Mouse (Mus musculus) CD4-positive helper T cell, adult 2 months (primary cell): ENCODE data around the gene Smco3.
"Not testable (repeated sequence)": the region's sequence is repeated elsewhere in the genome, so short reads cannot be mapped to it uniquely, and the experiment has no call there.

Experiments
- DNase-seq: peaks from one replicate; pipeline ENCODE4 v3.0.0-alpha.2; 2012; ENCODE audit warnings: low read depth, missing footprints, low spot score

The Smco3 gene

DNA sequence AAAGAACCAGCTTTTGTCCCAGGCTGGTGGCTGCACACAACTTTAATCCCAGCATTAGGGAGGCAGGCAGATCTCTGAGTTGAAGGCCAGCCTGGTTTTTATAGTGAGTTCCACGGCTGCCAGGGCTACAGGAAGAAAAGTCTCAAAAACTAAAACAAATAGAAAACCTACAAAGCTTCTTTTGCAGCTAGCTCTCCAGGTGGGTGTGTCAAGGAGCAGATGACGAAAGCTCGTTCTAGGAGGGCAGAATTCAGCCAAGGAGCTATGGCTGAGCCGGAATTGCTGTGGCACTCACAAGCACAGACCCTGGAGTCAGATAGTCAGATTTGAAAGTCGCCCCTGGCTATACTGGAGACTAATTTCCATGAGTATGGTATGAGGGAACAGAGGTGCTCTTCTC is 28.4 kb downstream of the Smco3 start:
- no peak for DNase-seq

DNA sequence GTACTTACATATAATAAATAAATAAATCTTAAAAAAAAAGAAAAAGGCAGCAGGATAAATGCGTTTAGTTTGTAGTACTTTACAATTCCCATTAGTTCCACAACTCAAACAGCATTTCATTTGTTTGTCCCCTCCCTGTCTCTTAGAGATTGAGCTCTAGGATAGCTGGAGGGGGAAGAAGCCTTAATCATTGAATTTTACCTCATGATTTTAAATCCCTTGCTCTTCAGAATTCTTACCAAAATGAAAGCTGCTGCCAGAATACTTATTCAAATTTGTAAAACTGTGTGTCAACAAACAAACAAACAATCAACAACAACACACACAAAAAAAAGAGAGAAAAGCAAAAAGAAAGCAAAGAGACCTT is 29.9 kb downstream of the Smco3 start:
- DNase-seq: no peak

DNA sequence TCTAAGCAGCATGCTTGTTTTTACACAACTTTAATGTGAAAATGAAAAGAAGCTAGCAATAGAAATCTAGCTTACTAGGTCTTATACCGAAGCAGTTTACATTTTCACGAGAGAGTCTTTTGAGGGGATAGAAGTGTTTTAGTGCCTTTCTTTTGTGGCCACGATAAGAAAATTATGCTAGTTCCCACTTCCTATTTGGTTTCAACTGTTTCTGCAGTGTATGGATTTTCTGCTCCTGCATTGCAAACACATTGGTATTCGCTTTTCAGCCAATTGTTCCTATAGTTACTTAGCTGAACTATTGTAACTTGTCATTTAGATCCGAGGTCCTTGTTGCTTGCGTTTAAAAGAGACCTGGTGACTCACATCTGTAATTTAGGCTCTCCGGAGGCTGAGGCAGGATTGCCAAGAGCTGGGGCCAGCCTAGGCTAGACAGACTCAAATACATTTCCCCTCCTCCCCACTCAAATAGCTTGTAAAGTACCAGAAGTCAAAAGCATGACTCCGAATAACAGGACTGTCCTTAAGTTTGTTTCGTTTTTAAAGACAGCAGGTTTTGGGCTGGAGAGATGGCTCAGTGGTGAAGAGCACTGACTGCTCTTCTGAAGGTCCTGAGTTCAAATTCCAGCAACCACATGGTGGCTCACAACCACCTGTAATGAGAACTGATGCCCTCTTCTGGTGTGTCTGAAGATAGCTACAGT is 30.4 kb downstream of the Smco3 start:
- DNase-seq: peak; percentile 57

DNA sequence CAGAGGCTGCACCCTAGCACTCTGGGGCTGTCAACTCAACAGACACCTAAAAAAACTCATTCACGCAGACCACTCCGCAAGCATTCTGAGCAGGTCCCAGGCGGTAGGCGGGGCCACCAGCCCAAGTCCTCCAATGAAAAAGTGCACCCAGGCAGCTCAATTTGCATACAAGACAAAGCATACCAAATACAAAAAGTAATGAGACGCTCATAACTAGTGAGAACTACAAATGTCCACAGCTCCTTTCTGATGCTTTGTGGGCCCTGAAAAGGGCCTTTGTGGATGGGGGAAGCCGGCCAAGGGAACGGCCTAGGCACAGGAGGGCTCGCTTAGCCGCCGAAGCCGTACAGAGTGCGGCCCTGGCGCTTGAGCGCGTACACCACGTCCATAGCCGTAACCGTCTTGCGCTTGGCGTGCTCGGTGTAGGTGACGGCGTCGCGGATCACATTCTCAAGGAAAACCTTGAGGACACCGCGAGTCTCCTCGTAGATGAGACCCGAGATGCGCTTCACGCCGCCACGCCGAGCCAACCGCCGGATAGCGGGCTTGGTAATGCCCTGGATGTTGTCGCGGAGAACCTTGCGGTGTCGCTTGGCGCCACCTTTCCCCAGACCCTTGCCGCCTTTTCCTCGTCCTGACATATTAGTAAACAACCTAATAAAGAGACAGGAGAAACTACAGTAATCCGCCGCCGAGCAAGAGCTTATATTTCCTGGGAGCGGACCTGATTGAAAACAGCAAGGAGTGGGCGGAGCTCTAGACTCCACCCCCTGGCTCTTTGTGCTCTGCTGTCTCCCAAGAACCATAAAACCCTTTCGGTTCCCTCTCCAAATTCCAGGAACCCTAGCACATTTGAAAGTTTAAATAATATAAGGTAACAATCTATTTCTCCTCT is 31.3 kb downstream of the Smco3 start, which contains the start of gene Hist4h4:
Gene Hist4h4 (minus strand): TSS at position 677 of the 895 bp plus-strand sequence.
- peak; percentile 91 for DNase-seq

DNA sequence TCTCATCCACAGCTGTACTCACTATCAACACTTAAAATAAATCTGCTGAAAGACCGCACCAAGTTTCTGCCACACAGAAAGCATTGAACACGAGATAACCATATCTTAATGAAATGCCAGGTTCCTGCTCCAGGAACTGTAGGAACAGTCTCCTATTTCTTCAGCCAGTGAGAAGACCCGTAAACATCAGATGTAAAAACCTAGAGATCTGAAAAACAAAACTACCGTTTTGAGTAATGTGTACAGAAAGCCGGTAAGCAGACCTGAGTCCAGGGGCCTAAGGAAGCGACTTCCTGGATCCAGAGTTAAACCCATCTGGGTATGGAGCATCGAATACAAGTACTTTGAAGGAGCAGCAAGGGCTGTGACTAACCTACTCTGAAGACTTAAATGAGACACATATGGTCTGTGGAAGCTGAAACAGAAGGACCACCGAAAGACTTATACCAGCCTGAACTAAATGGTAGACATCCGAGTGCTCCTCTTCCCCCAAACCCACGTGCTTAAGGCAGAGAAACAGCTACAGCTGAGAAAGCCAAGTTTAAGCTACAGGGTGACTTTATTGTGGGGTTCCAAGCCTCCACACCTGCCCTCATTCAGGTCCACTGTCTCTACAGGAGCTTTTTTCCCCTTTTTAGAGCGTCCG is 32.0 kb downstream of the Smco3 start:
- no peak for DNase-seq

DNA sequence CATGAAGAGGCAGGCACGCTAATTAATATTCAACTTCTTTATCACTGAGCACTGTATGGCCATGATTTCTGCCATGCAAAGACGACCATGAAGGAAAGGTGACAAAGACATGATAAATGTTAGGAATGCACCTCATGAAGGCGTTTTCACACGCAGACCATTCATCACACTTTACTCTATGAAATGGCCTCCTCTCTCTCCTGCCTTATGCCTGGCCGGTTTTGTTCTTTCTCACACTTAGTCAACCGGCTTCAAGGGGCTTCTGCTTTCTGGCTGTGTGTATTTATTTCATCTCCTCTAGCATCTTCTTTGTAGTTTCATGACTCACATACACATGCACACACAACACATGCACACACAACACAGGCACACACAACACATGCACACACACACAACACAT is 34.0 kb downstream of the Smco3 start:
- no peak for DNase-seq

- no peak for DNase-seq
These were observed 34.5 kb downstream of the Smco3 start for GRCm38 (mm10) chr6:136800710-136801109.

- DNase-seq: not testable (repeated sequence)
These were observed 37.2 kb downstream of the Smco3 start for GRCm38 (mm10) chr6:136797874-136798693.

DNA sequence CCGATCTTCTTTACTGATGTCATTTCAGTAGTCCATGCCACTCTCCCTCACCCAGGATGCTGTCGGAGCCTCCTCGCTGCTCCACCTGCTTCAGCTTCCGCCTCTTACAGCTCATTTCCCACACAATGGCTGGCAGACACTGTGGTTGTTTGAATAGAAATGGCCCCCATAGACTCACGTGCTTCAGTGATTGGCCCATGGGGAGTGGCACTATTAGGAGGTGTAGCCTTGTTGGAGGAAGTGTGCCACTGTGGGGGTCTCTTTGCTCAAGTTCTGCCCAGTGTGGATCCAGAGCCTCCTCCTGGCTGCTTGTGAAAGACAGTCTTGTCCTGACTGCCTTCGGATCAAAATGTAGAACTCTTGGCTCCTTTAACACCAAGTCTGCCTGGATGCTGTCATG is 39.4 kb downstream of the Smco3 start:
- no peak for DNase-seq

DNA sequence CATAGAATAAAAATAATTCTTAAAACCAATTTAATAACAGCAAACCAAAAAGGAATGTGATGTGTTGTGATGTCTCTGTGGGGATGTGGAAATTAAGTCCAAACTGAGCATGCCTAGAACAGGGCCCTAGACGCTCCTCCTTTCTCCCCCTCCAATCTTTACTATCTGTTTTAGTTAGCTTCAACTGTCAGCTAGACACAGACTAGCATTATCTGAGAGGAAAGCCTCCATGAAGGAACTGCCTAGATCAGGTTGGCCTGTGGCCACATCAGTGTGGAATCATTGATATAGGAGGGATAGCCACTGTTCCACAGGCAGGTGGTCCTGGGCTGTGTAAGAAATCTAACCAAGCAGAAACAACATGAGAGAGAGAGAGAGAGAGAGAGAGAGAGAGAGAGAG is 40.1 kb downstream of the Smco3 start:
- DNase-seq: no peak

DNA sequence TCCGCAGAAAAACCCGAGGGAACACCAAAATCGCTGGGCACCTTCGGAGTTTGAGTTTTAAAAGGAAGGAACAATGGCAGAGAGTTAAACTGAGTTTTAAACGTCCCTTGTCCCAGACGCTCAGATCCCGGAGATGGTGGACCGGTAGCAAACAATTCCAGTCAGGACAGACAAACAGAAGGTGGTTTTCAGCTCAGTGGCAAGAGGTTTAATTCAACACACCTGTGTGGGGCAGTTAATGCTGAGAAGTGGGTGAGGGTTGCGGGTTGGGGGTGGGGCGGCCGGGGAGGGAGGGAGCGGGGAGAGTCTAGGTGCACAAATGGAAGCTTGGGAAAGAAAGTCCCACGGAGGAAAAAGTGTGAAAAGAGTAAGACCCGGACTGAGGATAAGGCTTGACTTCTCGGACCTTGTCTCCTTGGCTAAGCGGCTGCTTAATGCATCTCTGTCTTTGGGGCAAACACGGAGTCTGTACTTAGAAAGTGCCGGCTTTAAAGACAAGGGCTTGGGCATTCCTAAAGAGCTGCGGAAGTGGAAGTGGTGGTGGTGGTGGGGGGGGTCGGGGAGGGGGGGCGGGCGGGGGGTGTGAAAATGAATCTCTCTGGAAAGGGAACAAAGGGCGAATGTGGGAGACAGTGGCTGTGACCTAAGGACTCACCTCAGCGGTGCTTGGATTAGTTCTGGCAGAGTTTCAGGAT is 41.3 kb downstream of the Smco3 start:
- DNase-seq: no peak

- DNase-seq: no peak
These were observed 42.1 kb downstream of the Smco3 start for GRCm38 (mm10) chr6:136792884-136793758.

DNA sequence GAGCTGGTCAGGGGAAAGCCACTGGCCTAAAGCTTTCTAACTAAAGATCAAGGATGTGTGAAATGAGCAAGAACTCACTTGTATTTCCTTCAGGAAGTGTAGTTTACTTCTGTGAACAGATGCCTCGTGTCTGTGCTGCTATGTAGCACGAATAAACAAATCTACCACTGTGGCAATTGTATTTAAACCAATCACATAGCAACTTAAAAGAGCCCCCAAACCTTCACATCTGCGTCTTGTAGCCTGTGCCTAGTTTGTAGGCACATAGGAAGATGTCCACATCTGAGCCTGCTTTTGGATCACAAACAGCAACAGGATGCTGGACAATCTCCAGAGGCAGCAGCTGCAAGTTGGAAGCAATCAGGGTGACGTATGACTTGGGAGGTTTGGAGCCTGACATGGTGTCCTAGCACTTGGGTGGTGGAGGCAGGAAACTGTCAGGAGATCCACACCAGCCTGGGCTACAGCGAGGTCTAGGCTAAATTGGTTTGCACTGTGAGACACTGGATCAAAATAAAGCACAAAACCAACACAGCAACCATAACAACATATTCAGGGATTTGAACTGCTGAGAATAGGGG is 45.8 kb downstream of the Smco3 start:
- DNase-seq: no peak

DNA sequence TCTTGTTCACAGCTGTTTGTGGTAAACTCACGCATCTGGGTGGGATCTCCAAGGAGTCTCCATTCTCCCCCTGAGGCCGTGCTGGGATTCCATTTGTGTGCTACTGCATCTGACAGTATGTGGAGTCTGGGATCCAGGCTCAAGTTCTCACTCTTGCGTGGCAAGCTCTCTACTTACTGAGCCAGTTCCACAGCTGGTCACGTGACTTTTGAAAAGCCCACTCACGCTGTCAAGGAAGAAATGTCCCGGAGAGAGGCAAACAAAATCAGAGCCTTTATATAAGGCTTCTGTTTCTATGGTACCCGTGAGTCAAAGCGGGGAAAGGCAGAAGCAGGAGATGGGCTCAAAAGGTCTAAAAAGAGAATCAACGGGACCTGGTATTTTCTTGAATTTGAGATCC is 52.5 kb downstream of the Smco3 start:
- no peak for DNase-seq

DNA sequence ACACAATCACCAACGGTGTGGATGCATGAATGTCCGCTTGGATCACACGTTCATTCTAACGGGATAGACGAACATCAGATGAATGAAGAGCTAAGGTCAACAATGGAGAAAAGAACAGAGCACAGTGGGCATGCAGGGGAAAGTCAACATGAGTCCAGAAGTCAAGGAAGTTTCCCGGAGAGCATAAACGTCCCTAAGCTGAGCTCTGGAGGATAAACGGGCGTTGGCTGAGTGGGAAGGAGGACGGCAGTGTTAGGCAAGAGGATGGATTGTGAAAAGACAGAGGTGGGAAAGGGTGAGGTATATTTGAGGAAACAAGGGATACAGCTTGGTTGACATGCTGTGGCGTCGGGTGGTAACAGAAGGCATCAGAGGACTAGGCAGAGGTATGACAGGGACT is 53.1 kb downstream of the Smco3 start:
- DNase-seq: no peak

GRCm38 (mm10) chr6:136781377-136781986 is 53.8 kb downstream of the Smco3 start, which contains the start of gene Gucy2c:
Gene Gucy2c, minus strand, starts transcription at chr6:136781765.
- no peak for DNase-seq
